Mouse (Mus musculus): ENCODE data around the gene Ttc27. TPM values are rescaled to one million over a fixed set of nuclear protein-coding genes. Genes with fewer than 3 reads are reported as not detected.

The Ttc27 gene
- total RNA-seq, 4 experiments from 2014 or later, result 12.3 to 13.0 (median 12.6) TPM

DNA sequence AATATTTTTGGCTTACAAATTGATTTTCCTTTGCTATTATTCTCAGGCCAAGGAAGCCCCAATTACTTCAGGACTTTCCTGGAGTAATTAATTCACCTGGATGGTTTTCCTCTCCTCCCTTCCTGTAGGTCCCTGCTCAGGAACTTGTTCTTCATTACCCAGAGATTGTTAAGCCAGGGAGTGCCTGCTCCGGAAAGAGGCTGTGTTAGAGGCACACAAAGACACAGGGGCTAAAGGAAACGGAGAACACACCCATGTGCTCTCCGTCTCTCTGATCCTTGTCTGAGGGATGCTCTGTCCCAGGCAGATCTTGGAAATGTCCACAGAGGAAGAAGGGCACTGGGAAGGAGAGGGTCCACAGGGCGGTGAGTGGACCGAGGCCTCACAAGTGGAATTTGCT, 158.2 kb downstream of the Ttc27 start:
- no peak for DNase-seq (ENCODE audit: low spot score in 2 of 2)

DNA sequence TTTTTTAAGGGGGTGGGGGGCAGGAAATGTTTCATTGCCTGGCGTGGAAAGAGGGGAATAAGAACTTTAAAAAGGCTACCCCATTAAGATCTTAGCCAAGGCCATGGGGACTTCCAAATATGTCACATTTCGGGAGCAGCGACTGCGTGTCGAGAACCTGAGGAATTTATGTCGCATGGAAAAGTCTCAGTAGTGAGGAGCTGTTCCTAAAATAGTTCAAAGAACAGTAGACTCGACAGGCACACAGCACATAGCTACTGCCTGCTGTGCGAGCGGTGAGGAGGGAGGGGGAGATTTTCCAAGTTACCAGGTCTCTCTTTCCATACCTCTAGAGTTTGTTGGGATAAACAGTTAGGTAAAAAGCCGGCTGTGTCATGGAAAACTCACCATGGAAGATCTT, 159.4 kb downstream of the Ttc27 start:
- DNase-seq (ENCODE audit: low spot score in 2 of 2), result no peak

DNA sequence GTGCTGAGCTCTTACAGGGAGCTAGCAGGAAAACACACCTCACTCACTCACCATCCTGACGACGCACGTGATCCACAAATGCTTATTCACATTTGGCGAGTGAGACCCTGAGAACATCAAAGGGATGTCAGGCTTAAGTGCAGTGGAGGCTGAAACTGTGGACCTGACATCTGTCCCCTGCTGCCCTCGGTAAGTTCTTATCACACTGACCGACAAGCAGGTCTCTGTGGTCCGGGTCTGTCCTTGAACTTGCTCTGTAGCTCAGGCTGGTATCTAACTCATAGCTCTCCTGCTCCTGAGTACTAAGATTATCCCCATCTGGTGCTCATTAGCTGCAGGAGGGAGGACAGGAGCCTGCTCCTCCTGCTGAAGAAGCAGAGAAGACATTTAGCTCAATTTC, 162.2 kb downstream of the Ttc27 start:
- DNase-seq (ENCODE audit: low spot score in 2 of 2), result no peak

DNA sequence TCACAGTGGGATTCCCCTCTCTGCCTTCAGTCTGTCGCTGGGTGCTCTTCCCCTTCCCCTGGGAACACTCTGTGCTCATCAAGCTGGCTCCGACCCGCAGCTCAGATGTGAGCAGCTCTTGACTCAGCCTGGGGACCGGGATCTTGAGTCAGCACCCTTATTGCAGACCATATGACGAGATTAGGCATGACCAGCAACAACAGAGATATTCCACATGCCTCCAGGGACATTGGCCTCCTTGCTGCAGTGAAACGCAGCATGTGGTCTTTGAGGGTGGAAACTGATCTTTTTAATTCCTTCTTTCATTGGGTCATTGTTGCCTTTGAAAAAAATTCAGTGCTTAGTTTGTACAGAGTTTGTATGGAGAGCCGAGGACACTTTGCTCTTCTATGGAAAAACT, 169.5 kb downstream of the Ttc27 start:
- DNase-seq (ENCODE audit: low spot score in 2 of 2), result no peak

DNA sequence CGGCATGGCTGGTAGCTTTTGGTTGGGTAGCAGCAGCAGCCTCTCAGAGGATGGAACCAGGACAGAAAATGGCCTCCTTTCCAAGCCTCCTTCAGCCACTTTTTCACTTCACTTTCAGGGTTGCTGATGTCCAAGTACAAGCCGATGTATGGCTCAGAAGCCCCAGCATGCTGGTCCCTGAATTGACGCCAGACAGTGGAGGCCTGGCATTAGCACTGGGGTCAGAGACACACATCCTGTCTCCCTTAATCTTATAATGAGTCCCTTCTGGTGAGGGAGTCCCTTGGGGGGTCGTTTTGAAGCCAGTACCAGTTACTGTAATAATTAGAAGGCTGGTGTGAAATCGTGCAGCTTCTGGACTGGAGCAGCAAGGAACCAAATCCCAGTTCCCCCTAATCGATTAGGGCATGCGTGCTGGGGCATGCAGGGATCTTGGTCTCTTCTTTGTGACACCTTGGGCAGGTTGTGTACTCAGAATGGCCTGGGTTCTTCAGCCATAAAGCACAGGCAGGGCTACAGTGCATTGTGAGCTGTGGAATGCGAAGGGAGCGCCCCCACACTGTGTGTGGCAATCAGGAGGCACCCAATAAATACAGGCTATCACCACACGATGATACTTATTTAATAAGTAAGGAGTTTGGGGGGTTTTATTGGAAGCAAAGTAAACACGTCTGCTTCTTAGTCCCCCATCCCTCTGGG, 171.5 kb downstream of the Ttc27 start:
- DNase-seq (ENCODE audit: low spot score in 2 of 2), result no peak

DNA sequence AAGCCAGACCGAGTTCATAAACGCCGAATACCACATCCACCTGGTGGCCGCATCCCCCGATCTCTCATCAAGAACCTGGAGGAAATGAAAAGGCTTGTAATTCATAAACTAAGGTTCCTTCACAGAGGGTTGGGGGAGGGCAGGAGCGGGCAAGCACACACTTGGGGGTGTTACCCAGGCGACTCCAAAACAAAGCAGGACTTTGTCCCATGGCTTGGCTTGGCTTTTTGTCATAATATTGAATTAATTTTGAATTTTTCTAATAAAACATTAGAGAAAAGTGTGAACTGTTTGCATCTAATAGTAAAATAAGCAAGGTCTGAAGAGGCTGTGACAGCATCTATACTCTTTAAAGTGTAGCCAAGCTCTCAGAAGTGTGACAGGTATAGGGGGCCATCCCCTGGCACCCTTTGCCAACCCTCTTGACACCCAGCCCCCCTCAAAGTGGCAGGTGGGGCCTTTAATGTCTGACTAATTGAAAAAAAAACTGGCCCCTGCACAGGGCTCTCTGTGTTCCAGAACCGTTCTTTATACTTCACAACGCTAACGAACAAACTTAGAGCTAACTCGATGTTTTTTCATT, 172.1 kb downstream of the Ttc27 start:
- DNase-seq (ENCODE audit: low spot score in 2 of 2), result no peak

DNA sequence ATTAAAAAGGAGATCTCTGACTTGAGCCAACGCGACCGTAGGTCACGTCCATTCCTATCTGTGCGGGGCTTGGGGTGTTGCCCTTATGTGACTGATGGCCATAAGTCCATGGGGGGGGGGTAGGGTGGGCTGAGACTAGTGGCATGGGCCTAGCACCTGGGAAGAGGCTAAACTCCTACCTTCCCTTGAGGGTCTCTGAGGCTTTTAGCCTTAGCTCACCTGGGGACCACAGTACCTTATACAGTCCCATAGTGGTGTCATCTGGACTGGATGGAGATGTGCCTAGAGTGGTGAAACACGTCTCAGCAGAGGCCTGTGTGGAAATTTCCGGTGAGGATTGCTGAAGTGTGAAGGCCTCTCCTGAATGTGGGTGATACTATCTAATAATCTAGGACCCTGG, 184.9 kb downstream of the Ttc27 start:
- no peak for DNase-seq (ENCODE audit: low spot score in 2 of 2)

DNA sequence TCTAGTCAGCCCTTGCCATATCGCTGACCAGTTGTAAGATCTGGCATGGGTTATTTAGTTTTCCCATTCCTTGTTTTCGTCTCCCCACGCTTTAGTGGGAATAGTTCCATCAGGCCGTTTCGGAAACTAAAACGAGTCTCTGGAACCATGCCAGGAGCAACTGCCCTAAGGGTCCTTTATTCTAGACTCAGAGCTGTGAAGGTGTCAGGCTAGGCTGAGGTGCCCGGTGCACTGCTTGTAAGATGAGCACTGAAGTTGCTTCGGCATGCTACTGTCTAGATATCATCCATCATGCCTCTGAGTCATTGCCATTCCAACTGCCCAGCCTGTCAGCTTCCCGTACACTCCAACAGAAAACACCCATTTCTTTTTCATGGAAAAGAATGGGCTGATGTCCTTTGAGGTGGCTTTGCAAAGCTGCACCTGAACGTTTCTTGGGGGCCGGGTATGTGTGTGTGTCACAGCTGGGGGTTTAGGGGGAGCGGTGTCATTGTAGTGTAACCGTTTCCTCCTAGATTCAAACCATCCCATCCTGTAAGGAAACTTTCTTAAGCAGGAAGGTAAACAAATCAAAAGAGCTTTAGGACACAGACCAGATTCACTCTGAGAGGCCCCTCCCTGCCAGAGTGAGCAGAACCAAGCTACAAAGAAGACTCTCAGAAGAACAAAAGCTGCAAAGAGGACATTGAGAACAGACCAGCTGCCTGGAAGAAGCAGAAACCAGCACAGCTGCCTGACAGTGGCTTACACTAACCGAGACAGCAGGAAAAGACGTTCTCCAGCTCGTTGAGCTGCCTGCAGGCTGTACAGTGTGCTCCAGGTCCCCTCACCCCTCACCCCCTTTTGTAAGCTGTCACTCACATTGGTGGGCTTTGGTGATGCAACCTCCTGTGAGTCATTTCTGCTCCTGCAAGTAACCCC, 186.1 kb downstream of the Ttc27 start:
- no peak for DNase-seq (ENCODE audit: low spot score in 2 of 2)

DNA sequence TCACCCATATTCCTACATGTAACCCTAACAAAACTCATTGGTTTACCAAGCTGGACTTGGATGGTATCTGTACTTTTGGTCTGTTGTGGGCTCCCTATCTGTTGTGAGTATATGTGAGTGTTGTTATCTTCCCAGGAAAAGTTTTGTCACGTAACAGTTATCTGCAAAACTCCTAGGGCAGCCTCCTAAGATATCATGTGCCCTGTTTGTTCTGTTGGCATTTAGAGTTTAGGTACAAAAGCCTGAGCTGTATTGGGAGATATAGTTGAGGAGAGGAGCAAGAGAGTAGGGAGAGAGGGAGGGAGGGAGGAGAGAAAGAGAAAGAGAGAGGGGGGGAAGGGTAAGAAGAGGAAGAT, 186.8 kb downstream of the Ttc27 start:
- DNase-seq (ENCODE audit: low spot score in 2 of 2), result no peak

DNA sequence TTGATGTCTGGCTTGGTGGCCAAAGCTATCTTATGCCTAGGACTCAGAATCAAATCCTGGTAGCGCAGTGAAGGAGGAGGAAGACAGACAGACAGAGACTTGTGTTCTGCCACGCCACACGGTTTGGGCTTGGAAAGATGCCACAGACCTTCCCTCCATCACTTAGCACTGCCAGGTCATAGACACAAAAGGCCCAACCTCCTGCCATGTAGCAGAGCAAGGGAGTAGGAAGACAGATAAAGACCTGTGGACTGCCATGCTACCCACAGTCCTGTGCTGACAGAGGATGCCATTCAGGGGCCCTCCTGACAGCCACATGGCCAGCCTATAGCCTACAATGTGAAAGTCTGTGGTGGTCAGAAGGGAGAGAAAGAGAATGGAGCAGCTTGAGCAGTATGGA, 187.4 kb downstream of the Ttc27 start:
- no peak for DNase-seq (ENCODE audit: low spot score in 2 of 2)

DNA sequence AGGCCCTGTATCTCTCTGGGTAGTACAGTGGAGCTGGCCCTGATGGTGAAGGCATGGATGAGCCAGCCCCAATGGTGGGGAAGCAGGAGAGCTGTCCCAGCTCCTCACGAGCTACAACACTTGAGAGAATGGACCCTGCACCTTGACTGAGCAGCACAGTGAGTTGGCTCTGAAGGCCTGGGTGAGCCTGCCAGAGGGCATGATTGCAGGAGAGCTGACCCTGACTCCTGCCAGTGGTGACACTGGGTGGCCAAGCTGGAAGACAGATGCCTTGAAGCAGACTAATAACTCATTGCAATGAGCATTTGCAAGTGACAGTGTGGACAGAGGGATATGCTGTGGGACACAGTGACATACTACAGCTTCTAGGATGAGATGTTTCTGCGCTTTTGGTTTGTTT, 195.5 kb downstream of the Ttc27 start:
- DNase-seq (ENCODE audit: low spot score in 2 of 2), result no peak

Other genes starting within 250 kb of the Ttc27 start
- gene Yipf4, start 228.2 kb upstream of the Ttc27 start, total RNA-seq (2022), result 10 to 100 TPM; 27.7 to 43.6 (median 32.0) TPM
- gene Birc6, start 189.4 kb upstream of the Ttc27 start, total RNA-seq (2022), result 10 to 100 TPM; 56.9 to 74.8 (median 60.7) TPM

All from gastrocnemius, adult 8-10 months (tissue).